Comparison of ENCODE assay signal across 24 mouse cellular contexts in genomic region chr17:14501341-14501740, GRCm38 (mm10).
A peak's percentile ranks its signal among the peaks of the same experiment; 100 is the strongest.
DNase-seq lines count a peak whose midpoint lies in the region.
"Had no signal": no experiment of that assay in that cellular context is flagged by ENCODE, and none has a peak within 500 bp of the region (broad histone marks: within the 10 kb centered on the region; RNA-seq: fewer than 3 reads in every experiment).

No protein-coding gene starts in this region.

- intact Hi-C loops in heart, postnatal 14 days (cut with DNase I): no loop called here

- 80% methylated on average over 2 of the region's 2 CpGs for WGBS in heart, embryonic 10.5 days
- 86% methylated on average over 2 of the region's 2 CpGs for WGBS in limb, embryonic 10.5 days

- H3K27ac ChIP-seq in heart, embryonic 10.5 days: no peak overlapping the region
- peak overlapping the region; percentile 53; the same call in 1 of the 2 replicates for H3K27ac ChIP-seq in limb, embryonic 10.5 days
- H3K27ac ChIP-seq: embryonic facial prominence, embryonic 13.5 days; heart, embryonic 13.5 days; hindbrain, embryonic 12.5 days; hindbrain, embryonic 15.5 days; intestine, embryonic 15.5 days had no signal

- no peaks in the 10 kb centered on the region for H3K4me1 ChIP-seq in heart, embryonic 10.5 days
- peaks cover 23% of the 10 kb centered on the region for H3K4me1 ChIP-seq in limb, embryonic 10.5 days
- H3K4me1 ChIP-seq: heart, embryonic 13.5 days; hindbrain, embryonic 12.5 days; hindbrain, embryonic 15.5 days; intestine, embryonic 15.5 days had no signal

- H3K27me3 ChIP-seq in heart, embryonic 10.5 days (ENCODE audit: insufficient read depth, poor library complexity, severe bottlenecking): peaks cover 57% of the 10 kb centered on the region
- no peaks in the 10 kb centered on the region for H3K27me3 ChIP-seq in limb, embryonic 10.5 days (ENCODE audit: low read depth, poor library complexity, severe bottlenecking)
- H3K27me3 ChIP-seq: hindbrain, embryonic 12.5 days; hindbrain, embryonic 15.5 days; intestine, embryonic 15.5 days had no signal

- H3K4me3 ChIP-seq in heart, embryonic 10.5 days: no peak overlapping the region
- no peak overlapping the region for H3K4me3 ChIP-seq in limb, embryonic 10.5 days
- H3K4me3 ChIP-seq: embryonic facial prominence, embryonic 13.5 days; heart, embryonic 13.5 days; hindbrain, embryonic 12.5 days; hindbrain, embryonic 15.5 days; intestine, embryonic 15.5 days had no signal

- peak; percentile 34 for DNase-seq in gastrocnemius, postnatal 25 days
- DNase-seq in gastrocnemius, postnatal 10 days: no peak
- DNase-seq in heart, postnatal 14 days: peak; percentile 18 to 32
- DNase-seq in heart, embryonic 10.5 days (ENCODE audit: low spot score): no peak
- DNase-seq in NIH3T3 (ENCODE audit: low read depth): peak; percentile 25
- DNase-seq in limb, embryonic 10.5 days (ENCODE audit: low spot score): no peak
- no peak for DNase-seq in urinary bladder, postnatal 25 days (ENCODE audit: low spot score)
- DNase-seq: adrenal gland, adult 2 months; adrenal gland, postnatal 14 days; B cell, adult 2 months; cerebellum, adult 11 months; cerebellum, adult 2 months; cerebellum, adult 9-11 months; cerebellum, postnatal 25 days; forebrain, postnatal 0 days; heart, postnatal 4 days; kidney, adult 11 months; kidney, adult 8-10 months had no signal

- no peaks in the 10 kb centered on the region for H3K36me3 ChIP-seq in heart, embryonic 10.5 days
- no peaks in the 10 kb centered on the region for H3K36me3 ChIP-seq in limb, embryonic 10.5 days
- H3K36me3 ChIP-seq: embryonic facial prominence, embryonic 13.5 days; G1E; heart, embryonic 13.5 days; hindbrain, embryonic 12.5 days; hindbrain, embryonic 15.5 days; intestine, embryonic 15.5 days had no signal

- H3K9me3 ChIP-seq in heart, embryonic 10.5 days: no peaks in the 10 kb centered on the region
- no peaks in the 10 kb centered on the region for H3K9me3 ChIP-seq in limb, embryonic 10.5 days (replicated peaks)
- H3K9me3 ChIP-seq: embryonic facial prominence, embryonic 13.5 days; G1E; heart, embryonic 13.5 days; hindbrain, embryonic 12.5 days; hindbrain, embryonic 15.5 days; intestine, embryonic 15.5 days had no signal

Comparison
In these comparisons a context has a peak if more than half of its experiments do, and no peak if none do; other contexts are left out.
1. DNase-seq: peak in gastrocnemius, postnatal 25 days (single experiment), heart, postnatal 14 days (2 of 2) and NIH3T3 (single experiment); none in gastrocnemius, postnatal 10 days (single experiment), heart, embryonic 10.5 days (single experiment), limb, embryonic 10.5 days (single experiment) and urinary bladder, postnatal 25 days (single experiment).